ENCODE assay signal across 8 mouse cellular contexts in the genomic region with DNA sequence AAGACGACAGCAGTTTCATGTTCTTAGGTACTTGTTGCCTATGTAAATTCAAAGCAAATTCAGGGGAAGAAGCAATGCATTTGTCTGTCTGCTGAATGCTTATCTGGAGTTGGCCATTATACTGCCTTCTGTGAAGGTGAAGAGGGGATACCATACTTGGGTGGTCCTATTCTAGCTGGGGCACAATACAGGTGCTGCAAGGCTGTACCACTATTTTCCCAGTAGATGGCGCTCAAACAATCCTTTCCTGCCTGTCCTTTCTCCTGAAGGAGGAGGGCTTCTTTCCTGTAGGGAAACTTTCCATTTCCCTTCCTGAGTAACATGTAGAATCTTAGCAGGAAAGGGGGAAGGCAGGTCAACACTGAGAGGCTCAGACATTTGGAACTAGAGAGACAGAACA. TPM values are rescaled to one million over a fixed set of nuclear protein-coding genes. Genes with fewer than 3 reads are reported as not detected.
DNase-seq lines count a peak whose midpoint lies in the region; ATAC-seq and TF ChIP-seq lines count a peak whose summit lies in the region.

No protein-coding gene starts in this region.

- ATAC-seq in heart, embryonic 12.5 days (ENCODE audit: insufficient number of reproducible peaks, low FRiP score) = no peak
- ATAC-seq in G1E (ENCODE audit: extremely low read depth, insufficient number of reproducible peaks, low FRiP score, poor library complexity, severe bottlenecking) = no peak
- ATAC-seq in inflammation-experienced regulatory T-cells, adult 6 months = no peak

- H3K79me2 ChIP-seq in heart, adult 2 months (replicated peaks; ENCODE audit: control insufficient read depth, insufficient read depth, low read length) = no peaks in the 10 kb centered on the region

- no peaks in the 10 kb centered on the region for H3K4me1 ChIP-seq in heart, adult 2 months (ENCODE audit: control insufficient read depth, insufficient read depth, low read length)
- no peaks in the 10 kb centered on the region for H3K4me1 ChIP-seq in heart, embryonic 12.5 days (replicated peaks)
- no peaks in the 10 kb centered on the region for H3K4me1 ChIP-seq in G1E (ENCODE audit: insufficient read depth, low read depth, low read length)
- no peaks in the 10 kb centered on the region for H3K4me1 ChIP-seq in cortical plate, adult 2 months (ENCODE audit: control insufficient read depth, insufficient read depth, low read length)
- no peaks in the 10 kb centered on the region for H3K4me1 ChIP-seq in hindbrain, embryonic 10.5 days (replicated peaks)
- no peaks in the 10 kb centered on the region; the same call in 1 of the 2 replicates for H3K4me1 ChIP-seq in lung, adult 2 months (ENCODE audit: control insufficient read depth, insufficient read depth, low read length)

- peak; percentile 87 for TF ChIP-seq CTCF in heart, adult 2 months (IDR thresholded peaks at IDR 0.05)
- TF ChIP-seq CTCF in G1E (IDR thresholded peaks at IDR 0.05; ENCODE audit: low read depth, low read length) = peak; percentile 75
- TF ChIP-seq CTCF in cortical plate, adult 2 months (IDR thresholded peaks at IDR 0.05; ENCODE audit: extremely low read depth, insufficient read depth, low read length) = peak; percentile 89
- TF ChIP-seq CTCF in lung, adult 2 months (IDR thresholded peaks at IDR 0.05; ENCODE audit: insufficient read depth, low read length) = peak; percentile 35; the same call in 1 of the 2 replicates

- intact Hi-C loops in heart, adult 2 months (cut with DNase I) = loop anchor here (2.0 kb wide), 1 partner anchor 431 kb away; no protein-coding TSS in a partner anchor

- 39% methylated on average over 2 of the region's 2 CpGs for WGBS in heart, adult 2 months
- WGBS in heart, embryonic 12.5 days = 37% methylated on average over 2 of the region's 2 CpGs
- 40% methylated on average over 2 of the region's 2 CpGs for WGBS in hindbrain, embryonic 10.5 days
- WGBS in lung, adult 2 months = 37% methylated on average over 2 of the region's 2 CpGs

- DNase-seq in heart, adult 2 months = peak in 1 of 2 experiments; percentile 9
- DNase-seq in G1E (ENCODE audit: low spot score) = peak; percentile 20
- peak; percentile 45 for DNase-seq in hindbrain, embryonic 10.5 days (ENCODE audit: low spot score)
- DNase-seq in lung, adult 2 months = peak; percentile 13
- DNase-seq in retina, postnatal 1 day = peak; percentile 71

- H3K36me3 ChIP-seq in heart, adult 2 months (ENCODE audit: control insufficient read depth, insufficient read depth, low read length) = no peaks in the 10 kb centered on the region
- no peaks in the 10 kb centered on the region for H3K36me3 ChIP-seq in heart, embryonic 12.5 days
- H3K36me3 ChIP-seq in G1E (replicated peaks) = no peaks in the 10 kb centered on the region
- H3K36me3 ChIP-seq in hindbrain, embryonic 10.5 days = no peaks in the 10 kb centered on the region

- no peak overlapping the region for H3K9ac ChIP-seq in heart, adult 2 months (ENCODE audit: low read depth, low read length)
- H3K9ac ChIP-seq in heart, embryonic 12.5 days = no peak overlapping the region

- H3K9me3 ChIP-seq in heart, embryonic 12.5 days (replicated peaks) = no peaks in the 10 kb centered on the region
- H3K9me3 ChIP-seq in G1E (replicated peaks) = no peaks in the 10 kb centered on the region
- H3K9me3 ChIP-seq in hindbrain, embryonic 10.5 days = no peaks in the 10 kb centered on the region

- H3K4me3 ChIP-seq in heart, adult 2 months = no peak overlapping the region
- no peak overlapping the region for H3K4me3 ChIP-seq in heart, embryonic 12.5 days
- H3K4me3 ChIP-seq in G1E (ENCODE audit: low read depth, low read length) = no peak overlapping the region
- H3K4me3 ChIP-seq in cortical plate, adult 2 months (ENCODE audit: insufficient read depth, low read length) = no peak overlapping the region
- no peak overlapping the region for H3K4me3 ChIP-seq in hindbrain, embryonic 10.5 days
- no peak overlapping the region for H3K4me3 ChIP-seq in lung, adult 2 months (replicated peaks; ENCODE audit: extremely low read depth, low read depth, low read length)

- no peak overlapping the region for H3K4me2 ChIP-seq in heart, embryonic 12.5 days

- no peak for TF ChIP-seq POLR2A in heart, adult 2 months (IDR thresholded peaks at IDR 0.05; ENCODE audit: insufficient read depth, low read depth, low read length)
- no peak for TF ChIP-seq POLR2A in cortical plate, adult 2 months (IDR thresholded peaks at IDR 0.05; ENCODE audit: extremely low read depth, insufficient read depth, low read length)
- TF ChIP-seq POLR2A in lung, adult 2 months (IDR thresholded peaks at IDR 0.05; ENCODE audit: borderline replicate concordance, extremely low read depth, low read depth, low read length) = no peak

- no peak for TF ChIP-seq EP300 in heart, adult 2 months (IDR thresholded peaks at IDR 0.05; ENCODE audit: insufficient read depth, low read depth, low read length)

- H3K27ac ChIP-seq in heart, adult 2 months = no peak overlapping the region
- no peak overlapping the region for H3K27ac ChIP-seq in heart, embryonic 12.5 days (ENCODE audit: poor library complexity, severe bottlenecking)
- H3K27ac ChIP-seq in cortical plate, adult 2 months (ENCODE audit: insufficient read depth, low read length) = no peak overlapping the region
- H3K27ac ChIP-seq in hindbrain, embryonic 10.5 days = no peak overlapping the region

- no peaks in the 10 kb centered on the region for H3K27me3 ChIP-seq in heart, adult 2 months (ENCODE audit: control insufficient read depth, insufficient read depth, low read length)
- H3K27me3 ChIP-seq in heart, embryonic 12.5 days (replicated peaks) = no peaks in the 10 kb centered on the region
- peaks cover 9% of the 10 kb centered on the region; the same call in 1 of the 2 replicates for H3K27me3 ChIP-seq in G1E (ENCODE audit: insufficient read depth, low read length)
- no peaks in the 10 kb centered on the region for H3K27me3 ChIP-seq in hindbrain, embryonic 10.5 days (ENCODE audit: insufficient read depth, poor library complexity, severe bottlenecking)

RNA-seq across cellular contexts. Expression of a gene that starts 40.2 kb away (rescaled TPM):
- total RNA-seq in heart, adult 2 months (2021) = 1 to 10 TPM; 1.4 to 1.7 TPM
- 4.5 and 7.7 TPM in 2 replicates for polyA plus RNA-seq in heart, adult 2 months (2012; rRNA removed)
- 1.0 and 1.1 TPM in 2 replicates for polyA plus RNA-seq in heart, embryonic 12.5 days (2016; fragmentation: Nextera tagmentation; extraction: Ambion mirVana)
- total RNA-seq in G1E (2014; fragmentation: Nextera tagmentation) (not detected in 2 replicates), G1E (2017) (0.06 and 0.22 TPM in 2 replicates)
- polyA plus RNA-seq in G1E (2012) = not detected in 2 replicates
- polyA plus RNA-seq in cortical plate, adult 2 months (2012; rRNA removed) = 77.8 and 92.8 TPM in 2 replicates
- 0.51 and 0.68 TPM in 2 replicates for polyA plus RNA-seq in hindbrain, embryonic 10.5 days (2016; fragmentation: Nextera tagmentation; extraction: Ambion mirVana)
- 13.4 and 14.6 TPM in 2 replicates for polyA plus RNA-seq in lung, adult 2 months (2012; rRNA removed)
- polyA plus RNA-seq in inflammation-experienced regulatory T-cells, adult 6 months (2017; shearing (Covaris generic)) = not detected

Comparison
In these comparisons a context has a peak if more than half of its experiments do, and no peak if none do; other contexts are left out.
1. CTCF ChIP-seq: peak in every context shown above with its lines; median percentile 89 in cortical plate, adult 2 months; 87 in heart, adult 2 months; 75 in G1E; 35 in lung, adult 2 months.